Mouse (Mus musculus) gastrocnemius, postnatal 25 days (tissue): Measurements from ENCODE around the gene Ptbp2. TPM values are rescaled to one million over a fixed set of nuclear protein-coding genes. Genes with fewer than 3 reads are reported as not detected.

Experiments
- DNase-seq: peaks from one replicate; pipeline ENCODE4 v3.0.0; 2022
- long read RNA-seq, 2 experiments: library from polyadenylated mRNA; stranded (forward); transcript quantifications; one replicate each; pipeline ENCODE4 v2.0.0; 2021
- total RNA-seq, 2 experiments: library from RNA; stranded (reverse); gene quantifications; 1 replicate in 1 of 2; 2 replicates in 1 of 2; pipeline ENCODE4 v1.2.3; 2021

Ptbp2 gene
- total RNA-seq = 10 to 100 TPM; 13.9 to 16.5 TPM
- long read RNA-seq, experiment 1, partial matches to known transcripts = 2 of 10 reads
- long read RNA-seq, experiment 1, other reads (novel, unspliced or antisense) = 5 of 10 reads
- long read RNA-seq, experiment 2, transcript Ptbp2-213 (14 exons, 3,777 nt) = major isoform, 6 of 17 reads
- long read RNA-seq, experiment 2, partial matches to known transcripts = 0 of 17 reads
- long read RNA-seq, experiment 2, other reads (novel, unspliced or antisense) = 5 of 17 reads

- no peak for DNase-seq
These were observed at the start of gene Ptbp2 for GRCm38 (mm10) chr3:119784366-119784765. TSS of gene Ptbp2 (minus strand) at chr3:119784466.

GRCm38 (mm10) chr3:119814678-119815077 is 30.4 kb upstream of the Ptbp2 start:
- no peak for DNase-seq

GRCm38 (mm10) chr3:119806123-119806522 is 21.9 kb upstream of the Ptbp2 start:
- no peak for DNase-seq

GRCm38 (mm10) chr3:119794677-119795365 is 10.6 kb upstream of the Ptbp2 start:
- no peak for DNase-seq

GRCm38 (mm10) chr3:119782946-119783701 is 1.1 kb downstream of the Ptbp2 start:
- DNase-seq = peak; percentile 84

GRCm38 (mm10) chr3:119782022-119782945 is 2.0 kb downstream of the Ptbp2 start:
- peak; percentile 46 for DNase-seq

GRCm38 (mm10) chr3:119780876-119781275 is 3.4 kb downstream of the Ptbp2 start:
- no peak for DNase-seq

GRCm38 (mm10) chr3:119779261-119779660 is 5.0 kb downstream of the Ptbp2 start:
- no peak for DNase-seq

GRCm38 (mm10) chr3:119778431-119778830 is 5.8 kb downstream of the Ptbp2 start:
- DNase-seq = no peak

- DNase-seq = no peak
These were observed 8.1 kb downstream of the Ptbp2 start for GRCm38 (mm10) chr3:119776129-119776528.

- DNase-seq = no peak
These were observed 11.5 kb downstream of the Ptbp2 start for GRCm38 (mm10) chr3:119772789-119773188.

GRCm38 (mm10) chr3:119763772-119764171 is 20.5 kb downstream of the Ptbp2 start:
- no peak for DNase-seq

- no peak for DNase-seq
These were observed 22.5 kb downstream of the Ptbp2 start for GRCm38 (mm10) chr3:119761732-119762131.

- no peak for DNase-seq
These were observed 30.5 kb downstream of the Ptbp2 start for GRCm38 (mm10) chr3:119753791-119754190.

- DNase-seq = no peak
These were observed 34.6 kb downstream of the Ptbp2 start for GRCm38 (mm10) chr3:119749551-119750249.

- no peak for DNase-seq
These were observed 35.1 kb downstream of the Ptbp2 start for GRCm38 (mm10) chr3:119749140-119749539.

- DNase-seq = no peak
These were observed 37.6 kb downstream of the Ptbp2 start for GRCm38 (mm10) chr3:119746656-119747055.

- DNase-seq = no peak
These were observed 38.5 kb downstream of the Ptbp2 start for GRCm38 (mm10) chr3:119745801-119746200.

- DNase-seq = no peak
These were observed 54.4 kb downstream of the Ptbp2 start for GRCm38 (mm10) chr3:119729863-119730262.

GRCm38 (mm10) chr3:119712066-119712465 is 72.2 kb downstream of the Ptbp2 start:
- no peak for DNase-seq

- DNase-seq = no peak
These were observed 72.8 kb downstream of the Ptbp2 start for GRCm38 (mm10) chr3:119711503-119711902.
